In genomic region chr11:60699524-60700075, GRCm38 (mm10) we compare ENCODE assay signal across 8 mouse cellular contexts. TPM values are rescaled to one million over a fixed set of nuclear protein-coding genes. Genes with fewer than 3 reads are reported as not detected.
DNase-seq lines count a peak whose midpoint lies in the region; ATAC-seq and TF ChIP-seq lines count a peak whose summit lies in the region.

Llgl1 (plus strand) TSS chr11:60699723.

- WGBS in forebrain, embryonic 16.5 days: 1% methylated on average over 65 of the region's 73 CpGs
- under 1% methylated on average over 62 of the region's 73 CpGs for WGBS in lung, embryonic 15.5 days

- peak within 1 kb of the TSS; percentile 87 for H3K4me3 ChIP-seq in G1E (ENCODE audit: low read depth, low read length)
- peak within 1 kb of the TSS; percentile 86 for H3K4me3 ChIP-seq in forebrain, embryonic 16.5 days (replicated peaks; ENCODE audit: low read length)
- peak within 1 kb of the TSS; percentile 91 for H3K4me3 ChIP-seq in layer of hippocampus, adult 2 months
- H3K4me3 ChIP-seq in lung, embryonic 15.5 days: peak within 1 kb of the TSS; percentile 77

- peak within 1 kb of the TSS; percentile 84 for H3K9ac ChIP-seq in forebrain, embryonic 16.5 days (replicated peaks; ENCODE audit: low read depth, low read length)
- H3K9ac ChIP-seq in lung, embryonic 15.5 days: peak within 1 kb of the TSS; percentile 83

- peak; percentile 66 for ATAC-seq in G1E (ENCODE audit: extremely low read depth, insufficient number of reproducible peaks, low FRiP score, poor library complexity, severe bottlenecking)
- peak; percentile 89 for ATAC-seq in forebrain, embryonic 16.5 days
- peak; percentile 89 for ATAC-seq in lung, embryonic 15.5 days (ENCODE audit: borderline replicate concordance, extremely low read depth, low FRiP score, low TSS enrichment)

- intact Hi-C loops in heart, postnatal 36 days (cut with DNase I): loop anchor here (1.0 to 5.0 kb wide), 5 partner anchors 27 to 393 kb away; partner anchors contain the start of genes Smcr8, Tmem11 and Top3a

- peak within 1 kb of the TSS; percentile 87 for H3K27ac ChIP-seq in forebrain, embryonic 16.5 days (ENCODE audit: low read length)
- H3K27ac ChIP-seq in layer of hippocampus, adult 2 months: peak within 1 kb of the TSS; percentile 97
- H3K27ac ChIP-seq in lung, embryonic 15.5 days: peak within 1 kb of the TSS; percentile 92

- H3K27me3 ChIP-seq in G1E (ENCODE audit: insufficient read depth, low read length): no peaks in the 10 kb centered on the region
- H3K27me3 ChIP-seq in forebrain, embryonic 16.5 days (replicated peaks; ENCODE audit: control insufficient read depth, insufficient read depth, low read length): no peaks in the 10 kb centered on the region
- no peaks in the 10 kb centered on the region for H3K27me3 ChIP-seq in lung, embryonic 15.5 days

- peak; percentile 95 for DNase-seq in G1E (ENCODE audit: low spot score)
- DNase-seq in cerebellum, adult 11-12 months: peak; percentile 93
- DNase-seq in heart, postnatal 36 days: peak; percentile 81 to 84
- DNase-seq in layer of hippocampus, adult 2 months (ENCODE audit: low spot score in 2 of 2): peak; percentile 76 to 81
- peak; percentile 84 for DNase-seq in ovary, adult 18-20 months (ENCODE audit: low spot score)
- peak; percentile 94 for DNase-seq in thymus, postnatal 0 days (ENCODE audit: low spot score)

- TF ChIP-seq CTCF in G1E (IDR thresholded peaks at IDR 0.05; ENCODE audit: low read depth, low read length): no peak
- TF ChIP-seq CTCF in layer of hippocampus, adult 2 months (conservative IDR thresholded peaks at IDR 0.05): no peak

- H3K9me3 ChIP-seq in G1E (replicated peaks): no peaks in the 10 kb centered on the region
- no peaks in the 10 kb centered on the region for H3K9me3 ChIP-seq in forebrain, embryonic 16.5 days (ENCODE audit: control insufficient read depth, low read length)
- H3K9me3 ChIP-seq in lung, embryonic 15.5 days: no peaks in the 10 kb centered on the region

- peaks cover 30% of the 10 kb centered on the region for H3K36me3 ChIP-seq in G1E (replicated peaks)
- H3K36me3 ChIP-seq in forebrain, embryonic 16.5 days (ENCODE audit: control insufficient read depth, insufficient read depth): no peaks in the 10 kb centered on the region
- H3K36me3 ChIP-seq in lung, embryonic 15.5 days: 0 out of 2 replicates have a peak, but pooled peaks cover 1% of the 10 kb centered on the region

- H3K4me2 ChIP-seq in forebrain, embryonic 16.5 days (ENCODE audit: low read length): peak within 1 kb of the TSS; percentile 80
- peak within 1 kb of the TSS; percentile 61 for H3K4me2 ChIP-seq in lung, embryonic 15.5 days

- peaks cover 48% of the 10 kb centered on the region for H3K4me1 ChIP-seq in G1E (ENCODE audit: insufficient read depth, low read depth, low read length)
- peaks cover 34% of the 10 kb centered on the region for H3K4me1 ChIP-seq in forebrain, embryonic 16.5 days (replicated peaks; ENCODE audit: control insufficient read depth, insufficient read depth, low read length)
- H3K4me1 ChIP-seq in lung, embryonic 15.5 days: peaks cover 24% of the 10 kb centered on the region

RNA-seq across cellular contexts. Expression of gene Llgl1, which starts in this region (rescaled TPM):
- total RNA-seq in G1E (2014; fragmentation: Nextera tagmentation) (11.3 and 14.6 TPM in 2 replicates), G1E (2017) (5.2 and 5.9 TPM in 2 replicates)
- 21.6 and 26.9 TPM in 2 replicates for polyA plus RNA-seq in G1E (2012)
- 78.7 and 86.9 TPM in 2 replicates for polyA plus RNA-seq in forebrain, embryonic 16.5 days (2015; fragmentation: Nextera tagmentation; extraction: Ambion mirVana)
- 10 to 100 TPM; 13.6 to 13.7 TPM for total RNA-seq in heart, postnatal 36 days (2021)
- 10 to 100 TPM; 43.0 to 43.3 TPM for total RNA-seq in layer of hippocampus, adult 2 months (2021)
- 52.1 and 54.2 TPM in 2 replicates for polyA plus RNA-seq in lung, embryonic 15.5 days (2015; fragmentation: Nextera tagmentation; extraction: Ambion mirVana)
- polyA plus RNA-seq in thymus, postnatal 0 days (2015; fragmentation: Nextera tagmentation; extraction: Ambion mirVana): 27.0 and 29.0 TPM in 2 replicates

Comparison
In these comparisons a context has a peak if more than half of its experiments do, and no peak if none do; other contexts are left out.
1. Peak in every context shown above with its lines: DNase-seq, ATAC-seq, H3K4me3 ChIP-seq and H3K27ac ChIP-seq.